Mouse (Mus musculus) left cerebral cortex, postnatal 4 days (tissue): ENCODE results near the gene Asxl1. TPM values are rescaled to one million over a fixed set of nuclear protein-coding genes. Genes with fewer than 3 reads are reported as not detected.
A peak's percentile ranks its signal among the peaks of the same experiment; 100 is the strongest.

Experiments
- DNase-seq: peaks from one replicate; pipeline ENCODE4 v3.0.0-alpha.2; 2022
- intact Hi-C: fragments of 180-260 bp; cut with DNase I; formaldehyde crosslinking; loops from one replicate; pipeline ENCODE4 v1.15.1; 2025
- total RNA-seq, 2 experiments: library from RNA; stranded (reverse); gene quantifications; 2 replicates each; pipeline ENCODE4 v1.2.3; 2021

The Asxl1 gene
- total RNA-seq: 10 to 100 TPM; 53.4 to 53.9 TPM

DNA sequence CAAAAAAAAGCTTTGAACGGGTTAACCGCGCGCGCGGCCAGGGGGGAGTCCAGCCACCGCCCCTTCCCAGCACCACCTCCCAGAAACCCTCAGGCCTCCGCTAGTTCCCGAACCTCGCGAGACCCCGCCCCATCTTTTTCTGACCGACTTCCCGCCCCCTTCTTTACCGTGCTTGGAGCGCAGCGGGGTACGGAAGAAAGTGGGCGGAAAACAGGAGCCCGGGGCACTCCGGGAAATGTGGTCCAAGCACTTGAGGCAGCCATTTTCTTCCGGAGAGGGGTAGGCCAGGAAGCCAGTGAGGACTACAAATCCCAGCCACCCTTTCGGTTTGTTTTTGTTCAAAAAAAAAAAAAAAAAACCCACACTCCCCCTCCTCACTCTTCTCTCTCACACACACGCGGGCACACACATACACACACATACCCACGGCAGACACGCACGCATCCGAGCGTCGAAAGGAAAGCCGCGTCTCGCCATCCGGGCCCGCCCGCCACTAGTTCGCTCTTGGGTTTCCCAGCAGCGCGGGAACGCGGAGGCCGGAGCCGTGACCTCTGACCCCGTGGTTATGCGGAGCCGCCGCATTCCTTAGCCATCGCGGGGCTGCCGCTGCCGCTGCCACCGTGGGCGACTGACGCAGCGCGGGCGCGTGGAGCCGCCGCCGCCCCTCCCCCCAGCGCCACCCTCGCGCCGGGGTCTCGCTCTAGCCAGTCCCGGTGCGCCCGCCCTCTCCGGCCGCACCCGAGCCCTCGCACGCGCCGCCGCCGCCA is at the start of gene Asxl1:
Asxl1 (plus strand) TSS at position 376 of the 767 bp plus-strand sequence.
- DNase-seq: peak; percentile 99

DNA sequence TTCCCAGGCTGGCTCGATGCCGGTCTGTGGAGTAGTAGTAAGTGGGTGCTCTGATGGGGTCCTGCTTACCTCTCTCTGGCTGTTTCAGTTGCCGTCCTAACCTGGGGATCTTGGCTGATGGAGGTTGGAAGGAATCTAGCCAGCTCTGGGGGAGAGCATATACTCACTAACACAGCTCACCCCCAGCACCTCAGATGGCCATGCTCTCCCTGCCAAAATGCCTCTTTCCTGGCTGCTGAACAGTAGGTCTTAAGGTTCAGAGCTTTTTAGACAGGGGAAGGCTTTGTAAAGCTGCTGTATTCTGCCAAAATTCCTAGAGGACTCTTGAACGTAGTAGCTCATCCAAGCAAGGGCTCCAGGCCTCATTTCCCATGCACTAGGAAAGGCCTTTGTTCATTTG is 47.9 kb upstream of the Asxl1 start:
- DNase-seq: no peak
- intact Hi-C loops: no loop called here

More for the DNA sequence above, at the start of gene Asxl1:
- intact Hi-C loops: no loop called here

DNA sequence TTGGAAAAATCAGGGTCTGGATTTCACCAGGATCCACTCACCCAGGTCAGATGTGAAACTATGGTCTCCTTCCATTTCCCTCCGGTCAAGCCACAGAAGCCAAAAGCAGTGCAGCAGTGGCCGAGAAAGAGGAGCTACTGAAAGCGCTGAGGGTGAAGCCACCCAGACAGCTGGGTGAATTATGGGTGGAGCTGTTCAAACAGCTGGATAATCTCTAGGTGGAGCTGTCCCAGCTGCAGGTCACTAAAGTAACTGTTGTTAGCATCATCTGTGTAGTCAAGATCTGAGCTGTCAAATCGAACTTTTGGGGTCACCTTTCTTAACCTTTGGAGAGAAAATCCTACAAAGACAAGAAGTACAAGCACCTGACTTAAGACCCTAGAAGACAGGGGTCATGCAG is 47.2 kb upstream of the Asxl1 start:
- intact Hi-C loops: no loop called here
- no peak for DNase-seq

DNA sequence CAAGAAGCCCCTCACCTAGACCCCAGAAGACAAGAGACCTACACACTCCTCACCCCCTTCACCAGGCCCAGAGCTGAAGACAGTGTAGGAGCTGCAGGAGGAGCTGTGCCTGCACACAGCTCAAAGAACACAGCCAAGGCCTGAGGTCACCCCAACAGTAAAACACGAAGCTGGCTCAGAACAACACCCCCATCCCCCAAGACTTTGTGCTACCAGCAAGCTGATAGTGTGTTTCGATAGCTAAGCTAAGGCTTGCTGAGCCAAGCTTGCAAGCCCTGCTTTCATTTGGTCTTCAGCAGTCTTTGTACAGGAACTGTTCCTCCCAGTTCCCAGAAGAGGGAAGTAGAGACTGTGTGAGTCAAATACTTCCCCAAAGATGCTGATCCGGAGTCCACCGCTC is 46.8 kb upstream of the Asxl1 start:
- intact Hi-C loops: no loop called here
- DNase-seq: no peak

DNA sequence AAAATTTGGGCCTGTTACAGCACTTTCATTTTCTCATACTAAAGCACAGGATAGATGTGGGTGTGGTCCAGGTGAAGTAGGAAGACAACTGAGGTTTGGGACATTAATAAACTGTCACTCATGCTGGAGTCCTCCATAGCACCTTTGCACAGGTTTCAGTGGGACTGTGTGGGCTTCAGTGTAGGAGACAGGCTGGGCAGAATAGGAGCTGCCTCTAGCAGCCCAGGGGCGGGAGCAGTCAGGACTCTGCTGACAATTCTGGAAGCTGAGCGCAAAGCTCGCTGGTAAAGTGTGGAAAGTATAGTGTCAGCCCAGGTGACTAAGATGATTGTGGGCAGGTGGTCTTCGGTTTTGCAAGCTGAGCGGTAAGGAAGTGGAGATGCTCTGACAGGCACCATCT is 44.5 kb upstream of the Asxl1 start:
- no peak for DNase-seq
- intact Hi-C loops: no loop called here

DNA sequence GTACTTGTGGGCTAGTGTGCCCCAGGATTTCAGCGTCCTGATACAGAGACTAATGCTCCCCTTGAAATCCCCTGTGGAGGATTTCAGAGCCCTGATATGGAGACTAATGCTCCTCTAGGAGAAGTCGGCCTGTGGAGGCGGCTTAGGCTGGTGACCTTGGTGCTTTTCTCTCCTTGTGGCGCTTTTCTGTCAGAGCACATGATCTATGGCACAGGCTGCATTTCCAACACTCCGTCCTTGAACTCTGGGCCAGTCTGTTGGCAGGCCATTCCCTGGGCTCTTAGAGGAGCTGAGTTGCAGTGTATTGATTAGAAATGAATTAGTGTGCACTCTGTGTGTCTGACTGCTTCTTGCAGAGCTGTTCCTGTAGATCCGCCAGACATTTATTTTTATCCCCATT is 40.4 kb upstream of the Asxl1 start:
- no peak for DNase-seq
- intact Hi-C loops: no loop called here

DNA sequence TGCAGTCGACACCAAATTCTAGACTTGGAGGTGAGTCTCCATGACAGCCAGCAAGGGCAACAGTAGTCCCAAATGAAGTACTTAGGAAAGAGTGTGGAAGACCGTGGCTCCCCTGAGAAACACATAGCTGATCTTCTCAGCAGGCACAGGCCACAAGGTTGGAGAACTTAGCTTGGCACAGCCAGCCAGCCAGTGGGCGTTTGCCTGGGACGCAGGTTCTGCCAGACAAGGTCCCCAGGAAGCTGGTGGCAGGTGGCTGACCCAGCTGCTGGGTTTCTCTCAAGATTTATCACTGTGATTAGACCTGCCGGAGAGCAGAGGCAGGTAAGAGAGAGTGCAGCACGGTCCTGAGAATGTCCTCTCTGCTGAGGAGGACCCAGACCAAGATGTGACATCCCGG is 37.0 kb upstream of the Asxl1 start:
- DNase-seq: no peak
- intact Hi-C loops: no loop called here

DNA sequence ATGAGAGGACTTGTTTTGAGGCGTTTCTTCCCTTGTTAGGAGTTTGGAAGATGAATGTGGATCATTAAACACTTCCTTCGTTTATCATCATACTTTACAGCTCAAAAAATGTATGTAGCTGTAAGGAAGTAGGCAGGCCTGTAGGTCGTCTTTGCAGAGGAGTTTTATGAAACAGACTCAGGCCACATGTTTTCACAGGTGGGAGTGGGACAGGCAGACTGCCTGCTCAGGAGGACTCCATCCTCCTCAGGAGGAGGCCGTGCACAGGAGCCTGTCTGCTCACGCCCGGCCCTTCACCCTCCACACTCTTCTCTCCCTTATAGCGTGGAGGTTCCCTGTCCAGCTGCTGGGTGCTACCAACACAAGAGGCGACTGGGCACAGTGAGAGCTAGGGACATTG is 36.5 kb upstream of the Asxl1 start:
- intact Hi-C loops: no loop called here
- no peak for DNase-seq

DNA sequence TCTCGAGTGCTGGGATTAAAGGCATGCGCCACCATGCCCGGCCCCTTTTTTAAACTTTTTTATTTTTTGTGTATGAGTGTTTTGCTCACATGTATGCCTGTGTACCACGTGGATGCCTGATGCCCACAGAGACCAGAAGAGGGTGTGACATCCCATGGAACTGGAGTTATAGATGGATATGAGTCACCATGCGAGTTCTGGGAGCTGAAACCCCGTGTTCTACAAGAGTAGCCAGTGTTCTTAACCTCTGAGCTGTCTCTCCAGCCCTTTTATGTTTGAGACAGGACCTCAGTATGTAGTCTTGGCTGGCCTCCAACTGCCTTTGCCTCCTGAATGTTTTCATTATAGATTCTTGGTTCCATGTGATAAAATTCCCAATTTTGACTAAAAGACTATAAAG is 35.4 kb upstream of the Asxl1 start:
- intact Hi-C loops: no loop called here
- no peak for DNase-seq

DNA sequence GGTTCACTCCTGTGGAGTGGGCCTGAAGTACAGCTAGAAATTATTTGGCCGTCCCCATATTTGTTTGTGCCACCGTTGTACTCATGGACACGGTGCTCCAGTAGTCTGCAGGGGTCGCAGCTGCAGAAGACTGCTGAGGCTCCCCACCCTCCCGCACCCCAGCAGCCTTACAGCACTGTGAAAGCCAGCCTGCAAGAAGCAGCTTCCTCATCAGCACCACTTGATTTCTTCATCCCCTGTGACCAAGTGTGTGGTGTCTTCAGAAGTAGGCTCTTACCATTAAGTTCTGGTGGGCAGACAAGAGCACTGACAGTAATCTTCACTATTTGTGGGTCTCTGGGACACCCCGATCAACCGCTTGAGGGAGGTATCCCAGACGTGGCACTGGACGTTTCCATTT is 32.7 kb upstream of the Asxl1 start:
- intact Hi-C loops: no loop called here
- no peak for DNase-seq

DNA sequence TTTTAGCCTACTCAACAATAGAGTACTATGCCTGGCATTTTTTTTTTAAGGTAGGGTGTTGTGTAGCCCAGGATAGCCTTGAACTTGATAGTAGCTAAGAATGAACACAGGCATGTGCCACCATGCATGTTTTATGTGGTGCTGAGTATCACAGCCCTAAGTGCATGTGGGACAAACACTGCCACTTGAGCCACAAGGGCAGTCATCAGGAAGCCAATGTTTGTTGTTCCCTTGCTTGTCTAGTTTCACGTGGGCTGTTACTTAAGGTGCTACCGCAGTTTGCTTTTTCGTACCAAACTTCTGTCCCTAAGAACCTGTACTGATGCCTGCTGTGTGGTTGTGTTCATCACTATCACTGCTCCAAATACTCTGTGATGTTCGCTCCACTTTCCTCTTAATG is 27.2 kb upstream of the Asxl1 start:
- intact Hi-C loops: no loop called here
- no peak for DNase-seq

DNA sequence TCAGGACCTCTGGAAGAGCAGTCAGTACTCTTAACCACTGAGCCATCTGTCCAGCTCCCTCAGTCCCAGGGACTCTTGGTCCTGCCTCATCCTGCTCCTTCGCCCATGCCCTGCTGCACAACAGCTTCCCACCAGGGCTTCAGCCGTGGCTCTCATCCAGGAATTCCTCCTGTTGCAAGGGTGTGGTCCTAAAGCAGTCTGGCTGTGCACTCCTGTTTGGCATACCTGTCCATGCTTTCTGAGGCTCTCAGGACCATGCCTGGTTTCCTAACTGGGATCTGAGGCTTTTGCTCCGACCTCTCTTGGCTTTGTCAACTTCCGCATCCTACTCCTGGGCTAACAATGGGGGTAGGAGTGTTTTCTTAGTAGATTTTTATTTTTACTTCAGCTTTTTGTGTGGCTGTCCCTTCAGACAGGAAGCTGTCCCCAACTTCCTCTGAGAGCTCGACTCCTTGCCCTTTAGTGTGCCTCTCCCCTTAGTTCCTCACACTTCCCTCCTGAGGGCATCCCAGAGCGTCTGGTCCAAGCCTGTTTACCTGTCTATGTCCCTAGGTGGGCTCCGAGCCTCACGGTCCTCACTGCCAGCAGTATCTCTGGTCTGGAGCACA is 26.5 kb upstream of the Asxl1 start:
- DNase-seq: no peak
- intact Hi-C loops: no loop called here

DNA sequence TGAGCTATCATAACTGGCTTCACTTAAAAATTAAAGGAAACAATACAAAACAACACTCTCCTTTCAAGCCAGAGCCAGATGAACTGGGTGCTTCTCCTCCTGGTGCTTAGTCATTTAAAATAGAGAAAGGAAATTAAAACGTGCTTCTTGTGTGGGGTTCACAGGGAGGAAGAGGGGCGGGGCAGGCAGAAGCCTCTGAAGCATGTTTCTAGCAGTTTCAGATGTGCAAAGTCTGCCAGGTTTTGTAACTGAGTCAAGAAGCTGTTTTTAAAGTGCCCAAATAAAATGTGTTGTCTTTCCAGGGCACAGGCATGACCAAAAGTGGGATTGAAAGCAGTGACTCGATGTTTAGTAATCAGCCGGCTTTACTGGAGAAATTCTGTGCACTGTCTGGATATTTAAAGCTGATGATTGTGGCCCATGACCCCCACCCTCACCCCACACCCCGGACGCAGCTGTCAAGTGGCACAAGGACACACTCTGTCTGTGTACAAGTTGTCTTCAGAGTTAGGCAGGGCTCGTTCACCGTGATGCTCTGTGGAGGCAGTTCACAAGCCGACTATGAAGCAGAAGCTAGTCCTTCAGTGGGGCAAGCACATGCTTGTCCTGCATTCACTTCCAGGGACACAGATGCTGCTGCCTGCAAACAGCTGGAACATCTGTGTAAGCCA is 19.8 kb upstream of the Asxl1 start:
- intact Hi-C loops: no loop called here
- DNase-seq: no peak

DNA sequence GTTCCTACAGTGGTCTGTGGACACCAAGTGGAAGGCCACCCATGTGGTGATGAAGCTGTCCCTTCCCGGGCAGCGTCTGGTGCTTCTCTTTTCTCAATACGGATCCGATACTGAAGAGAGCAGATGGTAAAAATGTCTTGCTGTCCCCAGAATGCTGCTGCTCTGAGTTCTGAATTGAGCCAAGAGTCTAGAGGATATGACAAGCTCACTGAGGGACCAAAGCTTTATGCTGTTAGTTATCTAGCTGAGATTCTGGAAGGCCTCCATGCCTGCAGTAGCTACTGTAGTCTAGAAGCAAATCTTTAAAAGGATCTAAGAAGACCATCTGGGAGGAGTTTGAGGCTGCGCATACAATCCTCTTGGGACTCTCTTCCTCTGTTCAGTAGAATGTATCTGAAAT is 13.4 kb upstream of the Asxl1 start:
- no peak for DNase-seq
- intact Hi-C loops: no loop called here

DNA sequence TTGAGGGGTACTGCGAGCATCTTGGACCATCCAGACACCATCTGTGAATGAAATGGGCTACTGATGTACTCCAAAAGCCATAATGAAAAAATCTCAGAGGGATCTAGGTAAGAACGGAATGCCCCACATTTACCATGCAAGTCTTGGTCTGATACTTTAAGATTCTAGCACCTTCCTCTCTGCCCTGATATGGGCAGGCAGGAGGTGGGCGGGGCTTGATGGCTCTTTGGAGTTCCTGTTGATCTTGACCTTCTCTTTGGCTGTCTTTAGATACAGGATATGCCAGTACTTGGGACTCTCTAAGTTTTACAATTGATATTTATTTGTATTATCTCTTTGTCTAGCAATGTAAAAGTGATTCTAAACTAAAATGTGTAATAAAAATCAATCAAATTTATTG is 12.6 kb upstream of the Asxl1 start:
- intact Hi-C loops: no loop called here
- no peak for DNase-seq

DNA sequence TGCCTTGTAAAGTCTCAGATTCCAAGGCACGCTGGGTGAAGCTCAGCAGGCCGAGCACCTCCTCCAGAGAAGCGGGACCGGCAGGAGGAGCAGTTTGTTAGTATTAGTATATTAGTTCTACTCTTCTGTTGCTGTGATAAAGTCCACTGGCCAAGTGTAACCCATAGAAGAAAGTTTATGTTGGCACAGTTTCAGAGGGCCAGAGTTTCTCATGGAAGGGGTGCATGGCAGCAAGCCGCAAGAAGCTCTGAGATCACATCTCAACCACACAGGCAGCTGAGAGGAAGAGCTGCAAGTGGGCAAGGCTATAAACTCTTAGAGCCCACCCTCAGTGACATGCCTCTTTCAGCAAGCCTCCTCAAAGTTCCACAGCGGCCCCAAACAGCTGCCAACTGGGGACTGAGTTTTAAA is 11.8 kb upstream of the Asxl1 start:
- intact Hi-C loops: no loop called here
- DNase-seq: no peak

DNA sequence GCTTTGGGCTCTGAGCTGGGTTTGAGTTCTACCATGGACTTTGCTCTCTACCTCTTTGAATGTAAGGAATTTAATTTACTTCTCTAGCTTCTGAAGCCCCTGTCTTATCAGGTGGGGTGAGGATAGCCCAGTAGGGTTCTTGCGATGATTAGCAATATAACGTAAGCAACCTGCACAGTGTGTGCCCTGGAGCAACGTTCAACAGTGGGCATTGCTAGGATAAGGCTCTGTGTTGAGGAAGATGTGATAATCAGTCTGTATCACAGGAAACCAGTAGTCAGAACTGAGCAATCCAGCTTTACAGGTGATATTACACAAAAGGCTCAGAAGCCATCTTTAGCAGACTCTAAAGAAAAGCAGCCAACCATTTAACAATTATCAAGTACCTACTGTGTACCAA is 11.3 kb upstream of the Asxl1 start:
- no peak for DNase-seq
- intact Hi-C loops: no loop called here

DNA sequence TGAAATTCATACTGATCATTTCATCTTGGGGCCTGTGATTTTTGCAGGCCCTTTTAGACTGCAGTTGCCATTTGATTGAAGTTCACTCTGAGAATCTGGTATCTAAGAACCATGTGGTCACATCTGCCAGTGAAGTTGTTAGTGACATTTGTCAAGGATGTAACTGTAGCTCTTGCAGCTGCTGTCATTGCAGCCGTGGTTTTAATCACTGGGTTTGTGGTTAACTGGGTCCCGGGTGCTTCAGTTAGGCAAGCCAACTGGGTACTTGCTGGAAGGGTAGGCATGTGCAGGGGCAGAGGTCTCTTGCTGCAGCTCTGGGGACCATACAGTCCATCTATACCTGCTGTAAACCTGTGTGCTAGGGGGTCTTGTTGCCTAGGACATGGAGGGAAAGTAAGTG is 9.5 kb upstream of the Asxl1 start:
- no peak for DNase-seq
- intact Hi-C loops: no loop called here

DNA sequence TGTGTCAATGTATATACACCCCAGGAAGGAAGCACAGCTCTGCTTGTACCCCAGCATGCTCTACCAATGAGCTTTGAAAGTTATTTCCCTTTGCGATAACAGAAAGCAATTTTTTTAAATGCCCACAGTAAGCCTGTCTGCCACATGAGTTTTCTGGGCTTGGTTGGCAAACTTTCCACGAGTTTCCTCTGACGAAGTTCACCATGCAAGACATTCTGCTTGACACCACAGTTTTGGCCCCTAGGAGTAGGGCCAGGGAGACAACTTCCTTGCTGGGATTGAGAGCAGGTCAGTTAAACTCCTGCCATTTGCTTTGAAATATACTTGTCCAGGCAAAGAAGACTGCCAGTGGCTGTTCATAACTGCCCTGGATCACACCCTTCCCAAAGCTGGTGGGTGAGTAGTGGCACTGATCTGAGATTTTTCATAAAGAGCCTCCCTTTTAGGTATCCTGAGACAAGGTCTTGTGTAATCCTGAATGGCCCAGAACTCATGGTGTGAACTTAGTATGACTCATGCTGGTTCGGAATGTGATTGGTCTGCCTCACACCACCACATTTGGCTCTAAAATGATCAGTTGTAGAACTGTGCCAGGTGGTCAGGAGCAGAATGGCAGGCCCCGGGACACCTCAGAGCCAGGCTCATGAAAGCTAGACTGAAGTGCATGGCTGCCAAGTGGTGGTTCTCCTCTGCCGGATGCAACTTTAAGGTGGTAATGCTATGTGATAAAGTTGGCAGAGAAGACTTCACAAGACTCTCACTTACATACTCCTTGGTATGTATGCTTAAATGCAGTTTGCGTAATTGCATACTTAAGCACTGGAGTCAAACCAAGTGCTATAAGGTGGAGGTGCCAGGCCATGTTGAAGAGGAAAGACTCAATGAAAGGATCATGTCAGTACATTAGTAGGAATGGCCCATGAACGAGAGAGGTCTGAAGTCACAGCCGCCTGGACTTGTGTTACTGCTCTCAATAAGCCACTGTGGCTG is 7.0 kb upstream of the Asxl1 start:
- DNase-seq: no peak
- intact Hi-C loops: no loop called here

DNA sequence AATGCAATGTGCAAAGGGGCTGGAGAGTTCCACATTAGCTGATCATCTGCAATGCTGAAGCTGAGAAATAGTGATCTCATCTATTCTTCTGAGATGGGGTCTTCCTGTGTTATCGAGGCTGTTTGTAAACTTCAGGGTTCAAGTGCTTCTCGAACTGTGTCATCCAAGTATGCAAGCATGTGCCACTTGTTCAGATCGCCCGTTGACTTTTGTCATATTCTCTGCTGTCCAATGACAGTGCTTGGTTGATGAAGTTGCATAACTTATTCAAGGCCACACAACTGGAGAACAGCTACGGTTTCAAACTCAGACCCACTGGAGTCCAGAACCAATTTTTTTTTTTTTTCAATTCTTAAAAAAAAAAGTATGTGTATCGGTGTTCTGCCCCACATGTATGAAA is 3.5 kb upstream of the Asxl1 start:
- intact Hi-C loops: no loop called here
- no peak for DNase-seq

DNA sequence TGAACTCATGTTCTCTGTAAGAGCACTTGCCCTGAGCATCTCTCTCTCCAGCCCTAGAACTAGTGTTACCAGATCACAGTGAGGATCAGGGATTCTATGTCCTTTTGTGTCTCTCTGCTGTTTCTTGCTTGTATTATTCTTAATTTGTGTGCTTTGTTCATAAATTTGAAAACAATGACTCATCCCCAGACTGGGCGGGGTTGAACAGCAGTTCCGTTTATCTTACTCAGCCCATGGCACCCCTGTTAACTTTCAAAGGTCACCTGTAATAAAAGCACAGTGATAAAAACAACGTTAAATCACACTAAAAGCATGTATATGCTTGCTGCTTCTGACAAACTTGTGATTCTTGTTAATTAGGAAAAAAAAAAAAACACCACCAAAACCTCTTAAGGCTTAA is 3.0 kb upstream of the Asxl1 start:
- intact Hi-C loops: no loop called here
- DNase-seq: no peak
